In genomic region chr17:87264927-87265791, GRCm38 (mm10) we compare ENCODE assay signal across 8 mouse cellular contexts. TPM values are rescaled to one million over a fixed set of nuclear protein-coding genes. Genes with fewer than 3 reads are reported as not detected.
A peak's percentile ranks its signal among the peaks of the same experiment; 100 is the strongest.
DNase-seq lines count a peak whose midpoint lies in the region; ATAC-seq and TF ChIP-seq lines count a peak whose summit lies in the region.

No protein-coding gene starts in this region.

- H3K36me3 ChIP-seq in heart, embryonic 12.5 days, result peaks cover 18% of the 10 kb centered on the region
- H3K36me3 ChIP-seq in ES-Bruce4 (ENCODE audit: control insufficient read depth, insufficient read depth, low read length, poor library complexity, severe bottlenecking), result no peaks in the 10 kb centered on the region
- peaks cover 11% of the 10 kb centered on the region; the same call in 1 of the 2 replicates for H3K36me3 ChIP-seq in limb, embryonic 14.5 days (ENCODE audit: control insufficient read depth, insufficient read depth, low read length)
- H3K36me3 ChIP-seq in stomach, postnatal 0 days (ENCODE audit: control insufficient read depth, insufficient read depth, low read length), result peaks cover 4% of the 10 kb centered on the region; the same call in 1 of the 2 replicates

- H3K4me1 ChIP-seq in heart, embryonic 12.5 days (replicated peaks), result peaks cover 20% of the 10 kb centered on the region
- no peaks in the 10 kb centered on the region for H3K4me1 ChIP-seq in ES-Bruce4 (ENCODE audit: control insufficient read depth, insufficient read depth, low read length)
- H3K4me1 ChIP-seq in limb, embryonic 14.5 days (ENCODE audit: control insufficient read depth, insufficient read depth, low read length), result peaks cover 9% of the 10 kb centered on the region
- H3K4me1 ChIP-seq in stomach, postnatal 0 days (replicated peaks; ENCODE audit: control insufficient read depth, insufficient read depth), result peaks cover 8% of the 10 kb centered on the region; the same call in 1 of the 2 replicates

- peaks cover 9% of the 10 kb centered on the region for H3K9me3 ChIP-seq in heart, embryonic 12.5 days (replicated peaks)
- H3K9me3 ChIP-seq in ES-Bruce4 (replicated peaks; ENCODE audit: control insufficient read depth, insufficient read depth, low read length, poor library complexity, severe bottlenecking), result no peaks in the 10 kb centered on the region
- no peaks in the 10 kb centered on the region for H3K9me3 ChIP-seq in limb, embryonic 14.5 days (ENCODE audit: control insufficient read depth, low read length)
- H3K9me3 ChIP-seq in stomach, postnatal 0 days (ENCODE audit: control insufficient read depth, low read length), result no peaks in the 10 kb centered on the region

- TF ChIP-seq CTCF in ES-Bruce4 (IDR thresholded peaks at IDR 0.05; ENCODE audit: low read depth, low read length), result no peak
- no peak for TF ChIP-seq CTCF in stomach, postnatal 0 days (IDR thresholded peaks at IDR 0.05; ENCODE audit: low read depth)

- WGBS in heart, embryonic 12.5 days, result 6% methylated on average over 28 of the region's 28 CpGs
- 9% methylated on average over 23 of the region's 28 CpGs for WGBS in limb, embryonic 14.5 days
- 5% methylated on average over 25 of the region's 28 CpGs for WGBS in stomach, postnatal 0 days

- H3K4me3 ChIP-seq in heart, embryonic 12.5 days, result peak overlapping the region; percentile 96
- H3K4me3 ChIP-seq in ES-Bruce4 (ENCODE audit: low read depth, low read length), result peak overlapping the region; percentile 77
- H3K4me3 ChIP-seq in limb, embryonic 14.5 days (replicated peaks; ENCODE audit: low read length), result peak overlapping the region; percentile 76
- peak overlapping the region; percentile 72 for H3K4me3 ChIP-seq in stomach, postnatal 0 days (ENCODE audit: low read depth, low read length)

- 0 out of 2 replicates have a peak, but pooled peaks cover 7% of the 10 kb centered on the region for H3K27me3 ChIP-seq in heart, embryonic 12.5 days (replicated peaks)
- H3K27me3 ChIP-seq in ES-Bruce4 (ENCODE audit: control insufficient read depth, insufficient read depth, low read length, poor library complexity, severe bottlenecking), result no peaks in the 10 kb centered on the region
- H3K27me3 ChIP-seq in limb, embryonic 14.5 days (ENCODE audit: control insufficient read depth, insufficient read depth, low read length), result no peaks in the 10 kb centered on the region
- H3K27me3 ChIP-seq in stomach, postnatal 0 days (ENCODE audit: control insufficient read depth, insufficient read depth, low read length), result no peaks in the 10 kb centered on the region

- DNase-seq in heart, postnatal 4 days, result no peak
- no peak for DNase-seq in limb, embryonic 14.5 days (ENCODE audit: low spot score)
- DNase-seq in stomach, postnatal 0 days (ENCODE audit: low spot score), result no peak
- DNase-seq in urinary bladder, postnatal 10 days (ENCODE audit: low spot score), result no peak
- DNase-seq in urinary bladder, adult 18-20 months (ENCODE audit: low spot score in 2 of 2), result no peak

- H3K9ac ChIP-seq in heart, embryonic 12.5 days, result peak overlapping the region; percentile 98
- H3K9ac ChIP-seq in ES-Bruce4 (ENCODE audit: low read depth, poor library complexity, severe bottlenecking), result peak overlapping the region; percentile 70
- H3K9ac ChIP-seq in limb, embryonic 14.5 days (ENCODE audit: low read depth, low read length, severe bottlenecking), result peak overlapping the region; percentile 91
- H3K9ac ChIP-seq in stomach, postnatal 0 days (ENCODE audit: low read length), result peak overlapping the region; percentile 80

- no peak for TF ChIP-seq EP300 in ES-Bruce4 (IDR thresholded peaks at IDR 0.05; ENCODE audit: insufficient read depth, low read depth, low read length)
- no peak for TF ChIP-seq EP300 in stomach, postnatal 0 days (optimal IDR thresholded peaks at IDR 0.05)

- H3K4me2 ChIP-seq in heart, embryonic 12.5 days, result peak overlapping the region; percentile 79
- peak overlapping the region; percentile 63 for H3K4me2 ChIP-seq in limb, embryonic 14.5 days (replicated peaks; ENCODE audit: low read depth, low read length, severe bottlenecking)
- H3K4me2 ChIP-seq in stomach, postnatal 0 days (replicated peaks; ENCODE audit: low read depth), result peak overlapping the region; percentile 71

- peak; percentile 71 for ATAC-seq in heart, embryonic 12.5 days (ENCODE audit: insufficient number of reproducible peaks, low FRiP score)
- peak; percentile 50; the same call in 1 of the 2 replicates for ATAC-seq in erythroblast, adult 5-6 weeks (replicated peaks; ENCODE audit: low FRiP score, poor library complexity, severe bottlenecking)
- ATAC-seq in limb, embryonic 14.5 days (ENCODE audit: low FRiP score, low read depth), result peak; percentile 49
- peak; percentile 65 for ATAC-seq in stomach, postnatal 0 days (ENCODE audit: low FRiP score, low TSS enrichment)

- no peak for TF ChIP-seq POLR2A in ES-Bruce4 (IDR thresholded peaks at IDR 0.05; ENCODE audit: insufficient read depth, low read length)
- no peak for TF ChIP-seq POLR2A in limb, embryonic 14.5 days (IDR thresholded peaks at IDR 0.05; ENCODE audit: borderline replicate concordance, extremely low read depth, insufficient read depth, insufficient read length)

- peak overlapping the region; percentile 59 for H3K27ac ChIP-seq in heart, embryonic 12.5 days (ENCODE audit: poor library complexity, severe bottlenecking)
- H3K27ac ChIP-seq in ES-Bruce4 (ENCODE audit: insufficient read depth, low read length), result no peak overlapping the region
- 0 out of 2 replicates have a peak overlapping the region, but pooled peaks have one; percentile 16 for H3K27ac ChIP-seq in limb, embryonic 14.5 days (replicated peaks; ENCODE audit: low read depth, low read length)
- H3K27ac ChIP-seq in stomach, postnatal 0 days (replicated peaks), result peak overlapping the region; percentile 69

RNA-seq across cellular contexts. Expression of gene Mcfd2, which starts 0.6 kb away (rescaled TPM):
- polyA plus RNA-seq in heart, embryonic 12.5 days (2016; fragmentation: Nextera tagmentation; extraction: Ambion mirVana), result 68.8 and 70.8 TPM in 2 replicates
- total RNA-seq in heart, postnatal 4 days (2021), result 10 to 100 TPM; 37.4 to 41.8 TPM
- polyA plus RNA-seq in ES-Bruce4 (2011; ENCODE audit: insufficient read depth, insufficient read length, low read depth, missing spikeins), result 34.1 and 35.2 TPM in 2 replicates
- 7.5 and 14.2 TPM in 2 replicates for total RNA-seq in erythroblast, adult 5-6 weeks (2015; ENCODE audit: low replicate concordance)
- 12.3 and 15.8 TPM in 2 replicates for total RNA-seq in erythroblast, adult 5-6 weeks (2017; ENCODE audit: low replicate concordance)
- polyA plus RNA-seq in limb, embryonic 14.5 days (2012; rRNA removed), result 70.3 and 73.6 TPM in 2 replicates
- 89.6 and 98.4 TPM in 2 replicates for polyA plus RNA-seq in limb, embryonic 14.5 days (2014; fragmentation: Nextera tagmentation; extraction: Ambion mirVana)
- polyA plus RNA-seq in stomach, postnatal 0 days (2015; fragmentation: Nextera tagmentation; extraction: Ambion mirVana), result 80.4 and 84.4 TPM in 2 replicates

RNA-seq across cellular contexts. Expression of gene Ttc7, which starts 17.5 kb away (rescaled TPM):
- 2.4 and 3.2 TPM in 2 replicates for polyA plus RNA-seq in heart, embryonic 12.5 days (2016; fragmentation: Nextera tagmentation; extraction: Ambion mirVana)
- 1 to 10 TPM; 5.5 TPM for total RNA-seq in heart, postnatal 4 days (2021)
- 9.7 and 10.7 TPM in 2 replicates for polyA plus RNA-seq in ES-Bruce4 (2011; ENCODE audit: insufficient read depth, insufficient read length, low read depth, missing spikeins)
- 17.9 and 19.0 TPM in 2 replicates for total RNA-seq in erythroblast, adult 5-6 weeks (2015; ENCODE audit: low replicate concordance)
- total RNA-seq in erythroblast, adult 5-6 weeks (2017; ENCODE audit: low replicate concordance), result 16.3 and 35.7 TPM in 2 replicates
- 7.8 and 12.6 TPM in 2 replicates for polyA plus RNA-seq in limb, embryonic 14.5 days (2012; rRNA removed)
- polyA plus RNA-seq in limb, embryonic 14.5 days (2014; fragmentation: Nextera tagmentation; extraction: Ambion mirVana), result 6.4 and 9.4 TPM in 2 replicates
- polyA plus RNA-seq in stomach, postnatal 0 days (2015; fragmentation: Nextera tagmentation; extraction: Ambion mirVana), result 19.9 and 21.2 TPM in 2 replicates
